Mouse (Mus musculus) midbrain, embryonic 15.5 days (tissue): ENCODE results near the gene Cass4. TPM values are rescaled to one million over a fixed set of nuclear protein-coding genes. Genes with fewer than 3 reads are reported as not detected.

Source experiments
- ATAC-seq: fragments of 200-750 bp; cut with Nextera tagmentation; replicated peaks from 2 replicates; pipeline ENCODE4 v1.8.0; 2017; ENCODE audit warnings: moderate TSS enrichment
- H3K27ac ChIP-seq: fragments of 300-500 bp; sonication (generic); 2 replicates; pipeline ENCODE4 v1.5.1; 2015; ENCODE audit warnings: mild to moderate bottlenecking, inconsistent platforms
- H3K27me3 ChIP-seq: fragments of 300-500 bp; sonication (generic); replicated peaks from 2 replicates; pipeline ENCODE4 v1.6.1; 2015; ENCODE audit warnings: inconsistent platforms
- H3K36me3 ChIP-seq: fragments of 300-500 bp; sonication (generic); replicated peaks from 2 replicates; pipeline ENCODE4 v1.6.1; 2015; ENCODE audit warnings: inconsistent platforms
- H3K4me1 ChIP-seq: fragments of 300-500 bp; sonication (generic); 2 replicates; pipeline ENCODE4 v1.6.1; 2015; ENCODE audit warnings: inconsistent platforms
- H3K4me2 ChIP-seq: fragments of 300-500 bp; sonication (generic); 2 replicates; pipeline ENCODE4 v1.6.1; 2015; ENCODE audit warnings: inconsistent platforms, mild to moderate bottlenecking, moderate library complexity
- H3K4me3 ChIP-seq: fragments of 300-500 bp; sonication (generic); 2 replicates; pipeline ENCODE4 v1.5.1; 2015; ENCODE audit warnings: mild to moderate bottlenecking, inconsistent platforms
- H3K9ac ChIP-seq: fragments of 300-500 bp; sonication (generic); 2 replicates; pipeline ENCODE4 v1.6.1; 2015; ENCODE audit warnings: mild to moderate bottlenecking, inconsistent platforms
- H3K9me3 ChIP-seq: fragments of 300-500 bp; sonication (generic); 2 replicates; pipeline ENCODE4 v1.6.1; 2016; ENCODE audit warnings: inconsistent platforms
- WGBS: fragments of 180-500 bp; shearing (Covaris S2); methylation state at CpG from one replicate; pipeline ENCODE4 v1.1.7; 2015; ENCODE audit warnings: mixed read lengths; 5-methylcytosine and 5-hydroxymethylcytosine counted together
- polyA plus RNA-seq: library from polyadenylated mRNA; unstranded; fragments of >200 nt; fragmentation: Nextera tagmentation; extraction: Ambion mirVana; gene quantifications from 2 replicates; pipeline ENCODE4 v1.2.1, GENCODE M21; 2015

The Cass4 gene
- polyA plus RNA-seq, 1 experiment from 2014 or later, result 0.12 TPM

DNA sequence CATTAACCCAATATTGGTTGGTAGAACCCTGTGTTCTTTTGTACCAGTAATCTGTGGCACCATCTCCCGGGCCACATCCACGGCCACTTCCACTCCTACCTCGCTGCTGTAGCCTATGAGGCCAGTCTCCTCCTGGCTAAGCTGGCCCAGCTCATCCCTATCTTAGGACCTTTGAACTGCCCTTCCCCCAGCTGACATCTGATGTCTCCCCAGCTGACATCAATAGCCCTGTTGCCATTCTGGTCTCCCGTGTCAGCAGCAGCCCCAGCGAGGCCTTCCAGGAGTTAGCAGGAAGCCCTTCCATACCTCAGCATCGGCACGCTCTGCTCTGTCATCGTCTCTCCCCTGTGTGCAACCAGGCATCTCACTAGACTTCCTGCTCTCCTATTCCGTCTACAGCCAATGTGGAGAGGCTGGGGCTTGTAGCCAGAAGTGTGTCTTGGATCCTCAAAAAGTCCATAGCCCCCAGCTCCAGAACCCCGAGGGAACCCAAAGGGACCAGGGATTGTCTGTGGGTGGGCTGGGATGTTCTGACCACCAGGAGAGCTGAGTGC, 83.2 kb downstream of the Cass4 start:
- Histone ChIP-seq H3K9ac (no peak overlapping the region), H3K27me3 (peaks cover 4% of the 10 kb centered on the region; the same call in 1 of the 2 replicates), H3K27ac (no peak overlapping the region), H3K9me3 (no peaks in the 10 kb centered on the region), H3K4me2 (no peak overlapping the region), H3K36me3 (no peaks in the 10 kb centered on the region), H3K4me1 (no peaks in the 10 kb centered on the region), H3K4me3 (no peak overlapping the region)
- ATAC-seq, result no peak
- WGBS, result 33% methylated on average over 10 of the region's 10 CpGs

DNA sequence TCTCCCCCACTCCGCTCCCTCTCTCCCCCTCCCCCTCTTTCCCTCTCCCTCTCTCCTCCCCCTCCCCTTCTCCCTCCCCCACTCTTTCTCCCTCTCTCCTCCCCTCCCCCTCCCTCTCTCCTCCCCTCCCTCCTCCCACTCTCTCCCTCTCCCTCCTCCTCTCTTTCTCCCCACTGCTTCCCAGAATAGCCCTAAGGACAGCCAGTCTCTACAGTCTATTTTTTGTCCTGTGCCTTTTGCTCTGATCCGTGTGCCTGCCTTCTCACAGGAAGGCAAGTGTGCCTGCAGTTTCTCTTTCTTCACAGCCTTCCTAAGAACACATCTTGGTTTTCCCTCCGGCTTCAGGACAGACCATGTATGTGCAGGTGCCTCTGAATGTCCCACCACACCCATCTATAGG, 83.8 kb downstream of the Cass4 start:
- H3K27ac ChIP-seq, result no peak overlapping the region
- H3K9me3 ChIP-seq, result no peaks in the 10 kb centered on the region
- no peak for ATAC-seq
- no peak overlapping the region for H3K4me2 ChIP-seq
- no peaks in the 10 kb centered on the region for H3K36me3 ChIP-seq
- H3K4me3 ChIP-seq, result no peak overlapping the region
- H3K4me1 ChIP-seq, result no peaks in the 10 kb centered on the region
- 28% methylated on average over 3 of the region's 3 CpGs for WGBS
- peaks cover 4% of the 10 kb centered on the region; the same call in 1 of the 2 replicates for H3K27me3 ChIP-seq
- H3K9ac ChIP-seq, result no peak overlapping the region

DNA sequence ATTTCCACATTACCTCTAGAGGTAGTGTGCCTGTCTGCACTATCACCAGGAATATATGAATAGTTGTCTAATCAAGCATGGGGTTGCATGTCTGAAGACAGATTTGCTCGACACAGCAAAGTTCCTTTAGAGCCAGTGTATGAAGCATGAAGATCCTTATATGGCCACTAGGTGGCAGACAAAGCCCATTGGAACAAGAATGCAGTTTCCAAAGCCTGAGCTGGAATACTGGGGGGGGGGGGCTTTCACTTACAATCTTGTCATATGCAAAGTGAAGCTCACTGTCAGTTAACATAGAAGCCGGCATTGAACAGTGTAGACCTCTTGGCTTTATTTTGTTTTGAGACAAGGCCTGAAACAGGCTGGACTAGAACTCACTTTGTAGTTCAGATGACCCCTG, 84.3 kb downstream of the Cass4 start:
- peak; percentile 54; the same call in 1 of the 2 replicates for ATAC-seq
- no peak overlapping the region for H3K4me3 ChIP-seq
- no peak overlapping the region for H3K27ac ChIP-seq
- H3K9ac ChIP-seq, result no peak overlapping the region
- 4% methylated on average over 2 of the region's 2 CpGs for WGBS
- H3K4me2 ChIP-seq, result no peak overlapping the region
- no peaks in the 10 kb centered on the region for H3K9me3 ChIP-seq
- H3K27me3 ChIP-seq, result peaks cover 4% of the 10 kb centered on the region; the same call in 1 of the 2 replicates
- H3K4me1 ChIP-seq, result no peaks in the 10 kb centered on the region
- H3K36me3 ChIP-seq, result no peaks in the 10 kb centered on the region

DNA sequence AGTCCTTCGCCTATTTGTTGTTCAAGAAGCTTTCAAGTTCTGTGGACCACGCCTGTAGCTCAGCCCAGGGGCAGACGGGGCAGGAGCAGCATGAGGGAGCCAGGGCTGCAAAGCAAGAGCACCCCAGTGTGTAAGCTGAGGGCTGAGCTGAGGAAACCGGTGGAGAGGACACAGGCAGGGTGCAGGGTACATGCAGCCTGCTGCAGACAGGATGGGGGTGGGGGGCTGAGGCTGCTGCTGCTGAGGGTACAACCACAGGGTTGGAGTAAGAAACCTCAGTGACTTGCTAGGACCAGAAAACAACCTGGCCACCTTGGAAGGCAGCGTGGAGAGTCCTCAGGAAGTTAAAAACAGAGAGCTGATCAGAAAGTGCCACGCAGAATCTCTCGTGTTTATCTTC, 86.7 kb downstream of the Cass4 start:
- Histone ChIP-seq H3K9me3 (no peaks in the 10 kb centered on the region), H3K36me3 (no peaks in the 10 kb centered on the region), H3K9ac (no peak overlapping the region), H3K4me1 (0 out of 2 replicates have a peak, but pooled peaks cover 3% of the 10 kb centered on the region), H3K27me3 (peaks cover 4% of the 10 kb centered on the region; the same call in 1 of the 2 replicates), H3K4me2 (no peak overlapping the region), H3K27ac (no peak overlapping the region), H3K4me3 (no peak overlapping the region)
- 68% methylated on average over 7 of the region's 7 CpGs for WGBS
- ATAC-seq, result no peak

DNA sequence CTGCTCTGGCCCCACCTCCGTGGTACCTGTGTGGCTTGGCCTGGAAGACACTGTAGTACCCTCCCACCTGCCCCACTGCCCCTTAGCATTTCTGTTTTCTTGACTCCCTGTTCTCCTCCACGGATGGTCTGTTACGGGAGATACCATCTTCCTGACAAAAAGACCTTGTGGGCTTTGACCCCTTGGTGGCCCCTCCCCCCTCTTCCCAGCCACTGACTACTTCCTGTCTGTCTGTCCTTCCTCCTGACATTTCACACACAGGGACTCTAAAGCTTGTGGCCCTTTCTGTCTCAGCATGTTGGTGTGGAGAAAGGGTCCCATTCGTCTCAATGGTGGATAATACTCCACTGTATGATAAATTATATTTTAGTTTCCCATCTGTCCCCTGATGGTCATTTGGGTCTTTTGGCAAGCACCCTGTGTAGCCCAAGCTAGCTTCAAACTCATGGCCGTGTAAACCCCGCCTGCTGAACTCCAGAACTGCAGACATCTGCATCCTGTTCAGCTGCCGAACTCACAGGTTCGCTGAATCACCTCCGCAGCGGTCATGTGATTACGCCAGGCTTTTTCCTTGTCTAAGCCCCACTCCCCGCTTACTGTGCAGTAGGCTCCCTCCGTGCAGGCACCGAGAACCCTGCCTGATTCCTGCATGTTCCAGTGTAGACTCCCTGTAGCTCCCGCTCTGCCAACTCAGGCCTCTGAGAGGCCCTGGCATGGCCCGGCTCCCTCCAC, 88.2 kb downstream of the Cass4 start:
- H3K9me3 ChIP-seq, result no peaks in the 10 kb centered on the region
- H3K9ac ChIP-seq, result no peak overlapping the region
- H3K36me3 ChIP-seq, result no peaks in the 10 kb centered on the region
- ATAC-seq, result no peak
- no peak overlapping the region for H3K4me3 ChIP-seq
- H3K4me1 ChIP-seq, result 0 out of 2 replicates have a peak, but pooled peaks cover 3% of the 10 kb centered on the region
- no peak overlapping the region for H3K4me2 ChIP-seq
- H3K27ac ChIP-seq, result no peak overlapping the region
- peaks cover 1% of the 10 kb centered on the region; the same call in 1 of the 2 replicates for H3K27me3 ChIP-seq
- 88% methylated on average over 16 of the region's 16 CpGs for WGBS

Other genes with a start within 250 kb of the Cass4 start
- 0.39 and 0.70 TPM in 2 replicates for gene Mc3r, start 145.3 kb upstream of the Cass4 start, polyA plus RNA-seq
- gene Fam210b, start 48.2 kb upstream of the Cass4 start, polyA plus RNA-seq, result 19.9 and 22.4 TPM in 2 replicates
- gene Aurka, start 23.3 kb upstream of the Cass4 start, polyA plus RNA-seq, result 15.4 TPM in 2 replicates
- gene Cstf1, start 23.1 kb upstream of the Cass4 start, polyA plus RNA-seq, result 25.1 and 30.4 TPM in 2 replicates
- gene Rtf2, start 46.8 kb downstream of the Cass4 start, polyA plus RNA-seq, result 96.7 and 98.0 TPM in 2 replicates
- gene Gcnt7, start 64.8 kb downstream of the Cass4 start, polyA plus RNA-seq, result 2.0 and 2.3 TPM in 2 replicates
- 0.52 TPM in 1 of 2 replicates, not detected in the other for gene Fam209, start 78.7 kb downstream of the Cass4 start, polyA plus RNA-seq
- 0.34 and 0.79 TPM in 2 replicates for gene Tfap2c, start 155.8 kb downstream of the Cass4 start, polyA plus RNA-seq